Mouse (Mus musculus): ENCODE data around the gene Gm19935. TPM values are rescaled to one million over a fixed set of nuclear protein-coding genes. Genes with fewer than 3 reads are reported as not detected.

Gm19935 gene
- polyA plus RNA-seq, 1 experiment from 2014 or later: not detected

GRCm38 (mm10) chr8:90794990-90795861 is 22.0 kb downstream of the Gm19935 start:
- Histone ChIP-seq H3K27ac (ENCODE audit: low read length) (no peak overlapping the region; the same call in 1 of the 2 replicates), H3K36me3 (ENCODE audit: control insufficient read depth, insufficient read depth, low read length) (no peaks in the 10 kb centered on the region), H3K4me2 (replicated peaks; ENCODE audit: low read depth, low read length) (peak overlapping the region; percentile 16; the same call in 1 of the 2 replicates), H3K9me3 (ENCODE audit: control insufficient read depth, low read depth, low read length) (no peaks in the 10 kb centered on the region), H3K27me3 (ENCODE audit: control insufficient read depth, insufficient read depth, low read length) (no peaks in the 10 kb centered on the region), H3K4me1 (ENCODE audit: control insufficient read depth, insufficient read depth, low read length) (0 out of 2 replicates have a peak, but pooled peaks cover 4% of the 10 kb centered on the region), H3K9ac (replicated peaks; ENCODE audit: low read depth, low read length) (no peak overlapping the region), H3K4me3 (ENCODE audit: low read depth, low read length) (0 out of 2 replicates have a peak overlapping the region, but pooled peaks have one; percentile 12)
- ATAC-seq (ENCODE audit: insufficient number of reproducible peaks, insufficient read depth, low FRiP score, low read depth): peak; percentile 72; the same call in 1 of the 2 replicates
- WGBS: 8% methylated on average over 12 of the region's 12 CpGs

- 2% methylated on average over 3 of the region's 3 CpGs for WGBS
- Histone ChIP-seq H3K27ac (ENCODE audit: low read length) (no peak overlapping the region), H3K4me3 (ENCODE audit: low read depth, low read length) (no peak overlapping the region), H3K36me3 (ENCODE audit: control insufficient read depth, insufficient read depth, low read length) (no peaks in the 10 kb centered on the region), H3K4me1 (ENCODE audit: control insufficient read depth, insufficient read depth, low read length) (0 out of 2 replicates have a peak, but pooled peaks cover 4% of the 10 kb centered on the region), H3K9ac (replicated peaks; ENCODE audit: low read depth, low read length) (no peak overlapping the region), H3K9me3 (ENCODE audit: control insufficient read depth, low read depth, low read length) (no peaks in the 10 kb centered on the region), H3K27me3 (ENCODE audit: control insufficient read depth, insufficient read depth, low read length) (no peaks in the 10 kb centered on the region), H3K4me2 (replicated peaks; ENCODE audit: low read depth, low read length) (no peak overlapping the region)
- ATAC-seq (ENCODE audit: insufficient number of reproducible peaks, insufficient read depth, low FRiP score, low read depth): peak; percentile 56; the same call in 1 of the 2 replicates
Measured at GRCm38 (mm10) chr8:90793710-90794109, 23.5 kb downstream of the Gm19935 start.

- Histone ChIP-seq H3K4me2 (replicated peaks; ENCODE audit: low read depth, low read length) (no peak overlapping the region), H3K36me3 (ENCODE audit: control insufficient read depth, insufficient read depth, low read length) (no peaks in the 10 kb centered on the region), H3K4me1 (ENCODE audit: control insufficient read depth, insufficient read depth, low read length) (0 out of 2 replicates have a peak, but pooled peaks cover 4% of the 10 kb centered on the region), H3K27ac (ENCODE audit: low read length) (no peak overlapping the region), H3K4me3 (ENCODE audit: low read depth, low read length) (no peak overlapping the region), H3K9ac (replicated peaks; ENCODE audit: low read depth, low read length) (no peak overlapping the region), H3K9me3 (ENCODE audit: control insufficient read depth, low read depth, low read length) (no peaks in the 10 kb centered on the region), H3K27me3 (ENCODE audit: control insufficient read depth, insufficient read depth, low read length) (no peaks in the 10 kb centered on the region)
- WGBS: 78% methylated on average over 1 of the region's 1 CpGs
- no peak for ATAC-seq (ENCODE audit: insufficient number of reproducible peaks, insufficient read depth, low FRiP score, low read depth)
Measured at GRCm38 (mm10) chr8:90791616-90792015, 25.6 kb downstream of the Gm19935 start.

- no peak overlapping the region for H3K4me3 ChIP-seq (ENCODE audit: low read depth, low read length)
- no peak overlapping the region for H3K9ac ChIP-seq (replicated peaks; ENCODE audit: low read depth, low read length)
- no peaks in the 10 kb centered on the region for H3K4me1 ChIP-seq (ENCODE audit: control insufficient read depth, insufficient read depth, low read length)
- H3K9me3 ChIP-seq (ENCODE audit: control insufficient read depth, low read depth, low read length): no peaks in the 10 kb centered on the region
- no peaks in the 10 kb centered on the region for H3K27me3 ChIP-seq (ENCODE audit: control insufficient read depth, insufficient read depth, low read length)
- no peak for ATAC-seq (ENCODE audit: insufficient number of reproducible peaks, insufficient read depth, low FRiP score, low read depth)
- no peak overlapping the region for H3K4me2 ChIP-seq (replicated peaks; ENCODE audit: low read depth, low read length)
- no peak overlapping the region for H3K27ac ChIP-seq (ENCODE audit: low read length)
- WGBS: 77% methylated on average over 5 of the region's 5 CpGs
- H3K36me3 ChIP-seq (ENCODE audit: control insufficient read depth, insufficient read depth, low read length): no peaks in the 10 kb centered on the region
Measured at GRCm38 (mm10) chr8:90769791-90770190, 47.4 kb downstream of the Gm19935 start.

Small RNA genes within 50 kb of the gene (microRNA-seq; reads per million reads assigned to microRNA genes)
- gene Gm44382: not detected

Other genes starting within 250 kb of the Gm19935 start
- gene Chd9, start 11.0 kb upstream of the Gm19935 start, polyA plus RNA-seq (2014; fragmentation: Nextera tagmentation; extraction: Ambion mirVana): 112 and 116 TPM in 2 replicates

All from stomach, embryonic 14.5 days (tissue).